Mouse (Mus musculus) intestine, postnatal 0 days (tissue): ENCODE measurements around the gene Olfr976. TPM values are rescaled to one million over a fixed set of nuclear protein-coding genes. Genes with fewer than 3 reads are reported as not detected.

ENCODE experiments used
- ATAC-seq: fragments of 200-750 bp; cut with Nextera tagmentation; 2 replicates; pipeline ENCODE4 v1.8.0; 2017; ENCODE audit warnings: mild to moderate bottlenecking, moderate TSS enrichment, moderate library complexity
- H3K27ac ChIP-seq: fragments of 300-500 bp; sonication (generic); 2 replicates; pipeline ENCODE4 v1.5.1; 2014; ENCODE audit warnings: mild to moderate bottlenecking, low read depth, low read length, moderate library complexity
- H3K27me3 ChIP-seq: fragments of 300-500 bp; sonication (generic); replicated peaks from 2 replicates; pipeline ENCODE4 v1.6.1; 2014; ENCODE audit warnings: low read length, mixed read lengths; ENCODE audit not compliant: control insufficient read depth, insufficient read depth
- H3K36me3 ChIP-seq: fragments of 300-500 bp; sonication (generic); 2 replicates; pipeline ENCODE4 v1.6.1; 2014; ENCODE audit warnings: mild to moderate bottlenecking, moderate library complexity; ENCODE audit not compliant: control insufficient read depth, insufficient read depth
- H3K4me1 ChIP-seq: fragments of 300-500 bp; sonication (generic); replicated peaks from 2 replicates; pipeline ENCODE4 v1.6.1; 2014; ENCODE audit warnings: antibody characterized with exemption, low read length, mixed read lengths; ENCODE audit not compliant: control insufficient read depth, insufficient read depth
- H3K4me2 ChIP-seq: fragments of 300-500 bp; sonication (generic); replicated peaks from 2 replicates; pipeline ENCODE4 v1.6.1; 2014; ENCODE audit warnings: low read depth, mild to moderate bottlenecking, moderate library complexity
- H3K4me3 ChIP-seq: fragments of 300-500 bp; sonication (generic); 2 replicates; pipeline ENCODE4 v1.5.1; 2014; ENCODE audit warnings: low read depth, low read length
- H3K9ac ChIP-seq: fragments of 300-500 bp; sonication (generic); 2 replicates; pipeline ENCODE4 v1.6.1; 2014; ENCODE audit warnings: mild to moderate bottlenecking, low read depth, low read length
- H3K9me3 ChIP-seq: fragments of 300-500 bp; sonication (generic); 2 replicates; pipeline ENCODE4 v1.6.1; 2016; ENCODE audit warnings: mixed run types; ENCODE audit not compliant: control insufficient read depth
- CTCF ChIP-seq: sonication (generic); IDR thresholded peaks from 2 replicates; pipeline ENCODE4 v1.5.1; 2016; ENCODE audit warnings: low read depth, mild to moderate bottlenecking, control low read depth, antibody characterized with exemption, moderate library complexity
- WGBS: fragments of 180-500 bp; shearing (Covaris S2); extraction: QIAGEN DNeasy Blood & Tissue Kit; methylation state at CpG from one replicate; pipeline ENCODE4 v1.1.7; 2014; 5-methylcytosine and 5-hydroxymethylcytosine counted together
- polyA plus RNA-seq: library from polyadenylated mRNA; unstranded; fragments of >200 nt; fragmentation: Nextera tagmentation; extraction: Ambion mirVana; gene quantifications from 2 replicates; pipeline ENCODE4 v1.2.1, GENCODE M21; 2015

Olfr976 gene
- polyA plus RNA-seq, 1 experiment from 2014 or later = not detected

DNA sequence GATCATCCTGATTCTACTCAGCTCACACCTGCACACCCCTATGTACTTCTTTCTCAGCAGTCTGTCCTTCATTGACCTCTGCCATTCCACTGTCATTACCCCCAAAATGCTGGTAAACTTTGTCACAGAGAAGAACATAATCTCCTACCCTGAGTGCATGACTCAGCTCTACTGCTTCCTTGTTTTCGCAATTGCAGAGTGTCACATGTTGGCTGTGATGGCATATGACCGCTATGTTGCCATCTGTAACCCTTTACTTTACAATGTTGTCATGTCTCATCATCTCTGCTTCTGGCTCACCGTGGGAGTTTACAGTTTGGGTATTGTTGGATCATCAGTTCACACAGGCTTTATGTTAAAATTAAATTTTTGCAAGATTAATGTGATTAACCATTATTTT lies 51.0 kb downstream of the Olfr976 start:
- Histone ChIP-seq H3K9ac (no peak overlapping the region), H3K27ac (no peak overlapping the region), H3K9me3 (no peaks in the 10 kb centered on the region), H3K4me2 (no peak overlapping the region), H3K4me3 (no peak overlapping the region), H3K36me3 (no peaks in the 10 kb centered on the region), H3K4me1 (no peaks in the 10 kb centered on the region), H3K27me3 (no peaks in the 10 kb centered on the region)
- no peak for ATAC-seq
- no peak for TF ChIP-seq CTCF
- WGBS = 80% methylated on average over 3 of the region's 3 CpGs

DNA sequence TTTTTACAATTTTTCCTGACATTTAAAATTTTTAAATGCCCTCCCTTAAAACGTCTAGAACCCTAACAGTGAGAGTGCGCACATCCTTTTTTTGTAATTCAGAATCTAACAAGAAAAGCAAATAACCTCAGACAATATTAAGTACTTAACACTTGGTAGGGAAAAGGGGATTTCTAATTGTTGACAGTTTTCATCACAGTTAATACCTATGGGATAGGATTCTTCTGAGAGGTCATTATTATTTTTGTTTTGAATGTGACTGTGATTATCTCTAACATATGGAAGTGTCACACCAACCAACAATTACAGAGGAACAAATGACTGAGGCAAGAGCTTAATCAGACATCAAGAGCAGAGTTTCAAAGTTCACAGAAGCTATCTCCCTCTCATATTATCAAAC lies 53.9 kb downstream of the Olfr976 start, which contains the start of gene Olfr229:
TSS of gene Olfr229 (plus strand) at position 301 of the 400 bp plus-strand sequence.
- H3K4me3 ChIP-seq = no peak within 1 kb of the TSS
- H3K9me3 ChIP-seq = no peaks in the 10 kb centered on the region
- TF ChIP-seq CTCF = no peak
- ATAC-seq = no peak
- no peaks in the 10 kb centered on the region for H3K27me3 ChIP-seq
- H3K27ac ChIP-seq = no peak within 1 kb of the TSS
- no peak within 1 kb of the TSS for H3K4me2 ChIP-seq
- no peaks in the 10 kb centered on the region for H3K36me3 ChIP-seq
- WGBS = 64% methylated on average over 2 of the region's 2 CpGs
- no peak within 1 kb of the TSS for H3K9ac ChIP-seq
- H3K4me1 ChIP-seq = no peaks in the 10 kb centered on the region

DNA sequence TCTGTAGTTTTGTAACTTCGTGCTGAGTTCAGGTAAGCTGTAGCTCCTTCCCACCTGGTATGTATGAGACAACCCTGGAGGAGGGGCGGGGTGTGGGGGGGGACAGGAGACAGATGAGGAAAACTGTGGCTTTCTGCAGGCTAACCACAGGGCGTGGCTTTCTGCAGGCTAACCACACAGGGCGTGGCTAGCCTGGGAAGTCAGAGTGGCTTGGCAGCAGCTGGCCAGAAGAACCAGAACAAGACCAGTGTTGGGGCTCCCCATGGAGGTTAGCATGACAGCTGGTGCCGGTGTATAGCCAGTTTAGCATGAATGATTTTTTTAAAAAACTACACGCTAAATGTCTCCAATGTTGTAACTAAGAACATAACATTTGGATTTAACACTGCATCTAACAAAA lies 55.8 kb downstream of the Olfr976 start:
- no peak for TF ChIP-seq CTCF
- no peak for ATAC-seq
- H3K9ac ChIP-seq = no peak overlapping the region
- no peak overlapping the region for H3K4me3 ChIP-seq
- H3K27ac ChIP-seq = no peak overlapping the region
- no peak overlapping the region for H3K4me2 ChIP-seq
- H3K9me3 ChIP-seq = no peaks in the 10 kb centered on the region
- H3K27me3 ChIP-seq = no peaks in the 10 kb centered on the region
- H3K4me1 ChIP-seq = no peaks in the 10 kb centered on the region
- no peaks in the 10 kb centered on the region for H3K36me3 ChIP-seq
- 67% methylated on average over 6 of the region's 6 CpGs for WGBS

Other genes with a start within 250 kb of the Olfr976 start
- gene Olfr965, start 249.8 kb downstream of the Olfr976 start, polyA plus RNA-seq = not detected in 2 replicates
- not detected in 2 replicates for gene Olfr150, start 230.2 kb downstream of the Olfr976 start, polyA plus RNA-seq
- gene Olfr967, start 214.9 kb downstream of the Olfr976 start, polyA plus RNA-seq = not detected in 2 replicates
- not detected in 2 replicates for gene Olfr968, start 177.9 kb downstream of the Olfr976 start, polyA plus RNA-seq
- not detected in 2 replicates for gene Olfr969, start 170.2 kb downstream of the Olfr976 start, polyA plus RNA-seq
- gene Olfr970, start 152.3 kb downstream of the Olfr976 start, polyA plus RNA-seq = not detected in 2 replicates
- not detected in 2 replicates for gene Olfr971, start 124.3 kb downstream of the Olfr976 start, polyA plus RNA-seq
- gene Olfr972, start 94.7 kb downstream of the Olfr976 start, polyA plus RNA-seq = not detected in 2 replicates
- gene Olfr229, start 53.8 kb downstream of the Olfr976 start, polyA plus RNA-seq = not detected in 2 replicates
- not detected in 2 replicates for gene Olfr974, start 23.6 kb downstream of the Olfr976 start, polyA plus RNA-seq
- gene Olfr975, start 9.1 kb downstream of the Olfr976 start, polyA plus RNA-seq = not detected in 2 replicates
- not detected in 2 replicates for gene Olfr978, start 31.0 kb upstream of the Olfr976 start, polyA plus RNA-seq
- gene Olfr979, start 42.3 kb upstream of the Olfr976 start, polyA plus RNA-seq = not detected in 2 replicates
- not detected in 2 replicates for gene Olfr980, start 48.4 kb upstream of the Olfr976 start, polyA plus RNA-seq
- not detected in 2 replicates for gene Olfr981, start 60.3 kb upstream of the Olfr976 start, polyA plus RNA-seq
- gene Olfr982, start 112.7 kb upstream of the Olfr976 start, polyA plus RNA-seq = not detected in 2 replicates
- gene Olfr983, start 132.5 kb upstream of the Olfr976 start, polyA plus RNA-seq = not detected in 2 replicates
- gene Olfr984, start 153.1 kb upstream of the Olfr976 start, polyA plus RNA-seq = not detected in 2 replicates
- gene Olfr985, start 169.1 kb upstream of the Olfr976 start, polyA plus RNA-seq = not detected in 2 replicates
- gene Tmem225, start 187.0 kb upstream of the Olfr976 start, polyA plus RNA-seq = not detected in 2 replicates
- gene Olfr986, start 219.8 kb upstream of the Olfr976 start, polyA plus RNA-seq = not detected in 2 replicates
- gene Zfp202, start 231.2 kb upstream of the Olfr976 start, polyA plus RNA-seq = 1.1 TPM in 2 replicates